Mouse (Mus musculus): ENCODE measurements around the gene Tmem242. TPM values are rescaled to one million over a fixed set of nuclear protein-coding genes. Genes with fewer than 3 reads are reported as not detected.
"Not testable (repeated sequence)": the region's sequence is repeated elsewhere in the genome, so short reads cannot be mapped to it uniquely, and the experiment has no call there.

Tmem242 gene
- polyA plus RNA-seq, 1 experiment from 2014 or later: 106 TPM

DNA sequence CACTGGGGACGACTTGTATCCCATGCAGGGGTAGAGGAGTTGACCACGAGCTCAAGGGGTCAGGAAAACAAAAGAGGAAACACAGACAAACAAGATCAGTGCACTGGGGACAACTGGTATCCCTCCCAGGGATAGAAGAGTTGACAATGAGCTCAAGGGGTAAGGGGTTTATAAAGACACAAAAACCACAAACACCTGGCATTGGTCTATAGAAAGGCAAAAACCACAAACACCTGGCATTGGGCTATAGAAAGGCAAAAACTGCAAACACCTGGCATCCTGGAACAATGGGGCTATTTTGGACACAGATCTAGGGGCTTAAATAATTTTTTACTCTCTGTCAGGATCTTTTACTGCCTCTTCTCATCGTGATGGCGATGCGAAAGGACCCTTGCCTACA lies 2.3 kb upstream of the Tmem242 start:
- peaks cover 12% of the 10 kb centered on the region for H3K27me3 ChIP-seq
- H3K9ac ChIP-seq; H3K4me2 ChIP-seq; H3K9me3 ChIP-seq; ATAC-seq (ENCODE audit: low FRiP score); H3K4me3 ChIP-seq; H3K36me3 ChIP-seq; H3K27ac ChIP-seq: not testable (repeated sequence)
- peaks cover 25% of the 10 kb centered on the region for H3K4me1 ChIP-seq (replicated peaks)
- 81% methylated on average over 5 of the region's 5 CpGs for WGBS

DNA sequence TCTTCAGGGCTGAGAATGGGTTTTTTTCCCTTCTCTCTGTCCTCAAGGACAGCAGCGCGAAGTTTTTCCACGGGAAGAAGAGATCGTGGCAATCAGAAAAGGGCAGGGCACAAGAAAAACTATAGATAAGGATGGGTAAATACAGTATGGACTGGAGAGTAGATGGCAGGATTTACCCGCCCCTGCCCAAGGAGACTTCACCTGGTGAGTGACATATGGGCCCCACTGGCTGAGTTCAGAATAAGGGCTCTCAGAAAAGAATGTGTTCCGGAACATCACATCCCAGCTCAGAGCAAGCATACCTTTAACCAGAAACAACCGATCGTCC lies 264 bp downstream of the Tmem242 start:
- Histone ChIP-seq H3K27ac (peak overlapping the region; percentile 79), H3K36me3 (no peaks in the 10 kb centered on the region), H3K27me3 (peaks cover 6% of the 10 kb centered on the region; the same call in 1 of the 2 replicates), H3K4me2 (peak overlapping the region; percentile 88), H3K9ac (peak overlapping the region; percentile 84), H3K4me3 (peak overlapping the region; percentile 67), H3K4me1 (replicated peaks) (peaks cover 26% of the 10 kb centered on the region), H3K9me3 (no peaks in the 10 kb centered on the region)
- 2% methylated on average over 8 of the region's 8 CpGs for WGBS
- peak; percentile 64; the same call in 1 of the 2 replicates for ATAC-seq (ENCODE audit: low FRiP score)

DNA sequence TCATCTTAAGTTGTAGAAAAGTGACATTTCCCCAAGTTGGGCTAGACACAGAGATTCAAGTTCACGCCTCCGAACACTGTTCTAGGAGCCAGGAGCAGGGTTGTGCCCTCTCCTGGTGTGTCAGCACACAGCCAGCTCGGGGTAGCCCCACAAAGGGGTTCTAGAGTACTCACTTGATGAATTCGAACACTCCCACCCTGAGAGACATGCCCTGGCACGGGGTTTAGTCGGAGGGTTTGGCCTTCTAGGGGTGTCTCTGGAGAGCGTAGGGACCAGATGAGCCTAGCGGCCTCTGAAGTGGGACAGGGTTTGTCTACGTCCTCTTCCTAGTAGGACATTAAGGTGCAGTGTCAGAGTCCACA lies 10.3 kb downstream of the Tmem242 start:
- WGBS: 75% methylated on average over 9 of the region's 9 CpGs
- no peaks in the 10 kb centered on the region for H3K9me3 ChIP-seq
- H3K36me3 ChIP-seq: peaks cover 20% of the 10 kb centered on the region
- H3K4me1 ChIP-seq (replicated peaks): peaks cover 9% of the 10 kb centered on the region; the same call in 1 of the 2 replicates
- H3K27me3 ChIP-seq: no peaks in the 10 kb centered on the region
- H3K4me3 ChIP-seq: no peak overlapping the region
- H3K27ac ChIP-seq: peak overlapping the region; percentile 83
- ATAC-seq (ENCODE audit: low FRiP score): peak; percentile 73
- no peak overlapping the region for H3K9ac ChIP-seq
- no peak overlapping the region for H3K4me2 ChIP-seq

DNA sequence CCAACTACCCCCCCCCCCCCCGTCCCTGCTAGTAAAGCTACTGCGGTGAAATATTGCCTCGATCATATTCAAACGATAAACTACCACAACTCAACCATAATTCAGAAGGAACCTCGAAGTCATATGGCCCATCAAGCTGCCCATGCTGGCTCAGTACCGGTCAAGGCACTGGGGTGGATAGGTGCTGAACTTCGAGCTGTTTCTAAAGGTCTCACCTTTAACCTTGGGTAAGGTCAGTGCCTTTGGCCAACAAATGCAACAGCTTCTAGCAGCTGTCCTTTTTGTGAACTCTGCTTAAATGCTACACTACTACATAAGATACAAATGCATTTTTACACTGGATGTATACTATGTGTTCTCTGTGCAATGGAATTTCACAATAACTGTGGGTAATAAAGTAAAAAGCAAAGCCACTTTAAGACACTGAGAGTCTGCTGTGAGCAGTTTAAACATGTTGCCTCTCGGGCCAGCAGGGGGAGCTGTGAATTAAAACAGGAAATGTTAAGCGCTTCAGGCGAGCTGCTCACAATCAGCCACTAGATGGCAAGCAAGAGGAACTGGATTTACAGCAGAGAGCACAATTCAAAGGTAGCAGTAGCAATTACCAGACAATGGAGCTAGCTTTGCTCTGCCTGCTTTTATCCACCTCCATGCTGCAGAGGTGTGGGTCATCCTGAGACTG lies 10.8 kb downstream of the Tmem242 start:
- no peak overlapping the region for H3K4me2 ChIP-seq
- ATAC-seq (ENCODE audit: low FRiP score): peak; percentile 85
- no peaks in the 10 kb centered on the region for H3K9me3 ChIP-seq
- no peak overlapping the region for H3K4me3 ChIP-seq
- peaks cover 20% of the 10 kb centered on the region for H3K36me3 ChIP-seq
- H3K27ac ChIP-seq: peak overlapping the region; percentile 83
- no peak overlapping the region for H3K9ac ChIP-seq
- H3K4me1 ChIP-seq (replicated peaks): peaks cover 10% of the 10 kb centered on the region; the same call in 1 of the 2 replicates
- WGBS: 61% methylated on average over 10 of the region's 10 CpGs
- no peaks in the 10 kb centered on the region for H3K27me3 ChIP-seq

DNA sequence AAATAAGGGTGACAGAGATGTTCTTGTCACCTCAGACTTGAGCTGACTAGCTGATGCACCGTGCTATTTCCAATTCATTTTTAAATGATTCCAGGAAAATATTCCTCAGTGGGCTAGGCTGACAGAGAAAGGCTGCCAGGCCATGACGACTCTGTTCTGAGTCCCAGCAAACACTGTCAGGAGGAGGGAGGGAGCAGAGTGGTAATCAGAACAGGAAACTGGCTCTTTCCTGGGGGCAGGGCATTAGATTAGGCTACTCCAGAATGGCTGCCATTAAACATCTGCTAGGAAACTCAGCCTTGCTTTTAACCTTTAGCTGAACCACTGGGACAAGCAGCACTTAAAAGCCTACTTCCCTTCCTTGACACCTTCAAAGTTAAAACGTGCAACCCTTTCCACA lies 14.9 kb downstream of the Tmem242 start:
- 69% methylated on average over 3 of the region's 3 CpGs for WGBS
- ATAC-seq (ENCODE audit: low FRiP score): no peak
- peaks cover 10% of the 10 kb centered on the region; the same call in 1 of the 2 replicates for H3K4me1 ChIP-seq (replicated peaks)

DNA sequence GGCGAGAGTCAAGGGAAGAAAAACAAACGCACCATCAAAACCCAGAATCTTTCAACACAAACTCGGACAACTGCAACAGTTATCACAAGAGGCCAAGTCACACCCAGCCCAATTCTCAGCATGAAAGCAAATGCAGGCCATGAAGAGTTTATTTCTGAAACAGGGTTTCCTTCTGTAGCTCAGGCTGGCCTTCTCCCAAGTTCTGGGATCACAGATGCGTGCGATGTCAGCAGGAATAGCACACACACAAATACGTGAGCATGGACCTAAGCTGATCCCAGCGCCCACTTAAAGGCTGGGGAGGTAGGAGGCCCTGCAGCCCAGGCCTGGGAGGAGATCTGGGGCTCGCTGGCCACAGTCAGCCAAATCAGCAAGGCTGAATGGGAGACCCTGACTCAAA lies 15.9 kb downstream of the Tmem242 start:
- Histone ChIP-seq H3K9me3 (no peaks in the 10 kb centered on the region), H3K36me3 (peaks cover 16% of the 10 kb centered on the region), H3K4me1 (replicated peaks) (peaks cover 7% of the 10 kb centered on the region; the same call in 1 of the 2 replicates), H3K27me3 (no peaks in the 10 kb centered on the region), H3K4me3 (no peak overlapping the region), H3K27ac (no peak overlapping the region), H3K9ac (no peak overlapping the region), H3K4me2 (no peak overlapping the region)
- 85% methylated on average over 8 of the region's 8 CpGs for WGBS
- no peak for ATAC-seq (ENCODE audit: low FRiP score)

More for the DNA sequence above, 14.9 kb downstream of the Tmem242 start:
- Histone ChIP-seq H3K36me3 (peaks cover 9% of the 10 kb centered on the region; the same call in 1 of the 2 replicates), H3K27ac (no peak overlapping the region), H3K27me3 (no peaks in the 10 kb centered on the region), H3K9ac (no peak overlapping the region), H3K9me3 (no peaks in the 10 kb centered on the region), H3K4me2 (no peak overlapping the region), H3K4me3 (no peak overlapping the region)

DNA sequence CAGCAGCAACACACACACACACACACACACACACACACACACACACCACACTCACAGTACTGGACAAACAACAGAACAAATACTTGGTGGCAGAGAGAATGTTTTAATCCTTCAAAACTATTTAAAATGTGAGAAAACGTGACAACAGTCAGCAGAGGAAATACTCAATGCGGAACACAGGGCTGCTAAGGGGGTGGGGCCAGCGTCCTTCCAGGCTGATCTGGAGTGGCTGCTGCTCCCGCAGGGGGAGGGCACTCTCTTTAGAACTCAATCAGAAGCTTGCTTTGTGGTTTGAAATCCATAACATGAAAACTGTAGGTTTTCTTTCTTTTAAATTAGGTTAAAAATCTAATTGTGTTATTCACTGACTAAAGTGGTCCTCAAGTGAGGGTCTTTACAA lies 18.2 kb downstream of the Tmem242 start:
- 60% methylated on average over 4 of the region's 4 CpGs for WGBS
- Histone ChIP-seq H3K27ac (no peak overlapping the region), H3K36me3 (peaks cover 34% of the 10 kb centered on the region), H3K27me3 (no peaks in the 10 kb centered on the region), H3K4me2 (no peak overlapping the region), H3K9me3 (no peaks in the 10 kb centered on the region), H3K9ac (no peak overlapping the region), H3K4me3 (no peak overlapping the region), H3K4me1 (replicated peaks) (peaks cover 7% of the 10 kb centered on the region; the same call in 1 of the 2 replicates)
- ATAC-seq (ENCODE audit: low FRiP score): no peak

DNA sequence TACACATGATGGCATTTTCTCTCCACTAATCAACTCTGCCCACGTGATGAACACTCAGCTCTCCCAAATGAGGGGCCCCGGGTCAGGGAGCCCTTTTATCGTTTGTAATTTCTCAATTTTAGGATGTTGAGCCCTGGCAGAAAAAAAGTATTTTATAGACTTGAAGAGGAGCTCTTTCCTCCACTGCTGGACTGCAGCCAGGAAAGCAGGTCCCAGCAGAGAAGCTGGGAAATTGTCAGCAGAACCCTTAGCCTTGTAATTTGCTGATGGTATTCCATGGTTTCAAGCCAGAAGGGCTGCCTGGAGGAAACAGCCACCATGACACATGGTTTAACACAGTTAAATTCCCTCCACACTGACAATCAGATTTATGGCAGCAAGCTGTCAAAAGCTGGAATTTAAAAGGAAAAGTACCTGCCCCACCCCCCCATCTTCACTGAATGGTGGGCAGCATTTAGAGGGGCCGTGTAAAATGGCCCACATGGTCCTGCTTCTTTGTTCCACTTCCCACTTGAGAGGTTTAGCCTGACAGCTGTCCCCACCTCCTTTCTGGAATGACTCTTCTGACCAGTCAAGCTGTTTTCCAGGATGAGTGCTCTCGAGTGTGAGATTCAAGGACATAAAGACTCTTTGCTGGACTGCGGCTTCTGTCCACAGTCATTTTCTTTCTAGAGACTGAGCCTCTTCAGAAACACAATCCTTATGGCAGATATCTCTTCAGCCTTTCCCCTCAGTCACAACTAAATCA lies 20.1 kb downstream of the Tmem242 start:
- WGBS: 79% methylated on average over 6 of the region's 6 CpGs
- H3K4me1 ChIP-seq (replicated peaks): peaks cover 3% of the 10 kb centered on the region; the same call in 1 of the 2 replicates
- no peak for ATAC-seq (ENCODE audit: low FRiP score)

DNA sequence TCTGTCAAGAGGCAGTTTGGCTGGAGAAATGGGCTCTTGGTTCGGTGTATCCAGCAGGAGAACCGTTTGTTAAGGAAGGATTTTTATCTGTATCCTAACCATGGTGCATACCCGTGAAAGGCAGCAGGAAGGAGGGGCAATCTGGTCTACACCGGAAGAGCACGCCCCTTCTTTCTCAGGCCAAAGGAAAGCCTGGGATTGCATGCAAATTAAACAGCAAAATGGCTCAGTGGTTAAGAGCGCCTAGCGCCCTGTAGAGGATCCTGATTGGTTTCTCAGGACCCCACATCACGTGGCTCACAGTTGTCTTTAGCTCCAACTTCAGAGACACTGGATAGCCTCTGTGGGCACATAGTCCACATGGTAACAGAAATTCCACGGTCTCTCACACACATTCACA lies 21.0 kb downstream of the Tmem242 start:
- H3K36me3 ChIP-seq: peaks cover 34% of the 10 kb centered on the region
- H3K9me3 ChIP-seq: no peaks in the 10 kb centered on the region
- no peaks in the 10 kb centered on the region for H3K27me3 ChIP-seq
- H3K27ac ChIP-seq: no peak overlapping the region
- H3K4me3 ChIP-seq: no peak overlapping the region
- H3K9ac ChIP-seq: no peak overlapping the region
- no peaks in the 10 kb centered on the region for H3K4me1 ChIP-seq (replicated peaks)
- H3K4me2 ChIP-seq: no peak overlapping the region
- WGBS: 89% methylated on average over 9 of the region's 9 CpGs
- ATAC-seq (ENCODE audit: low FRiP score): no peak

More for the DNA sequence above, 20.1 kb downstream of the Tmem242 start:
- no peaks in the 10 kb centered on the region for H3K27me3 ChIP-seq
- no peak overlapping the region for H3K4me3 ChIP-seq
- H3K4me2 ChIP-seq: no peak overlapping the region
- no peak overlapping the region for H3K9ac ChIP-seq
- peaks cover 34% of the 10 kb centered on the region for H3K36me3 ChIP-seq
- no peaks in the 10 kb centered on the region for H3K9me3 ChIP-seq
- H3K27ac ChIP-seq: no peak overlapping the region

DNA sequence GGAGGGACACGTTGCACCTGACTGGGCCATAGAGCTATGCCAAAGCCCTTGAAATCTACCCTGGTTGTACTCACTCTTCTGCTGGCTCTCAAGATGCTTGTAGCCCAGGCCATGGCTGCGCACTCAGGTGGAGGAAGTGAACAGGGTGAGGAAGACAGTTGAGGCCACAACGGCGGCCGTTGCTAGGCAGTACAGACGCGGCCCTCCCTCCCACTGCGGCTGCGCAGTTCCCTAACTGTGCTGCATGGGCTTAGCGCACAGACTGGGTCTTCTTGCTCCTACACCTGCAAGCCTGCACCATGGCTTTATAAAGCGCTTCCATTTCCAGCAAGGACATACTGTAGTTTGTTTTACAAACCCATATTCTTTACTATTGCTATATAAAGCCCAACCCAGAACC lies 21.5 kb downstream of the Tmem242 start, which contains the start of gene Ldhal6b:
Gene Ldhal6b (minus strand): TSS at position 223 of the 400 bp plus-strand sequence.
- ATAC-seq (ENCODE audit: low FRiP score): no peak
- H3K9ac ChIP-seq: no peak within 1 kb of the TSS
- no peak within 1 kb of the TSS for H3K4me3 ChIP-seq
- WGBS: 97% methylated on average over 11 of the region's 11 CpGs
- H3K4me2 ChIP-seq: no peak within 1 kb of the TSS
- no peaks in the 10 kb centered on the region for H3K4me1 ChIP-seq (replicated peaks)
- no peaks in the 10 kb centered on the region for H3K27me3 ChIP-seq
- peaks cover 34% of the 10 kb centered on the region for H3K36me3 ChIP-seq
- H3K27ac ChIP-seq: no peak within 1 kb of the TSS
- no peaks in the 10 kb centered on the region for H3K9me3 ChIP-seq

DNA sequence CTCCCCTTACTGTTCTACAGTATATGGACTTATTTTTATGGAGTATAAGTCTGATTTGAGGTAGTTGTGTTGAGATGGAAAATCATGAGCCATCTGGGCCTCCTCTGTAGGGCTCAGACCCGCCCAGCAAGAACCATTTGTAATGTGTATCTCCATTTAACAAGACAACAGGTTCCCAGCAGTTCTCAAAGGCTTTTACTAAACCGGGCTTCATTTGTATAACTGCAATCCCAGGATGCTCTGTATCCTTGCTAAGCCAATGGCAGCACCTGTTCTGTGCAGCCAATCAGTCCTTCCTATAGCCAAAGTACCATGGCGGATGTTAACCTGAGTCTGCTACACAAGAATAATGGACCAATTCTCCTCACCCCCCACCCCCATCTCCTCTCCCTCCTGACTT lies 23.5 kb downstream of the Tmem242 start:
- Histone ChIP-seq H3K9me3 (no peaks in the 10 kb centered on the region), H3K36me3 (peaks cover 34% of the 10 kb centered on the region), H3K4me2 (no peak overlapping the region), H3K27ac (no peak overlapping the region), H3K9ac (no peak overlapping the region), H3K4me1 (replicated peaks) (no peaks in the 10 kb centered on the region), H3K4me3 (no peak overlapping the region), H3K27me3 (no peaks in the 10 kb centered on the region)
- 93% methylated on average over 3 of the region's 3 CpGs for WGBS
- no peak for ATAC-seq (ENCODE audit: low FRiP score)

DNA sequence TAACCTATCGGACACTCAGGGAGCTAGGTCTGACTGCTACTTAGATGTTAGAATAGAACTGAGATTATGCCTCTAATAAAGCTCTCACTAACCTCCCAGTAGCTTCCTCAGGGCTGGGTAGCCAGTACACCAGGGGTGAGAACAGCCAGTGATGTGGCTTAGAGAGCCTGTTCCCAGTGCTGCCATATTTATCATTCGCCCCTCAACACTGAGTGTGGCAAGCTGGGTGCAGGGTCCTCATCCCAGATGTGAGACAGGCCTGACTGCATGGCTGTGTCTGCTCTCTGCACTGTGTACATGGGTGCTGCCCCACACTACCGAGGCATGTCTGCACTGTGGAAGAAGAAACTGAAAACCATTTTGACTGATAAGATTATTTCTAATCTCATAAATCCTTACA lies 26.0 kb downstream of the Tmem242 start:
- H3K4me3 ChIP-seq: no peak overlapping the region
- H3K4me1 ChIP-seq (replicated peaks): no peaks in the 10 kb centered on the region
- H3K36me3 ChIP-seq: peaks cover 30% of the 10 kb centered on the region
- H3K9me3 ChIP-seq: no peaks in the 10 kb centered on the region
- H3K27ac ChIP-seq: no peak overlapping the region
- no peak overlapping the region for H3K4me2 ChIP-seq
- WGBS: 95% methylated on average over 3 of the region's 3 CpGs
- no peak for ATAC-seq (ENCODE audit: low FRiP score)
- no peak overlapping the region for H3K9ac ChIP-seq
- no peaks in the 10 kb centered on the region for H3K27me3 ChIP-seq

All from hindbrain, embryonic 13.5 days (tissue).